Mouse (Mus musculus) lung, adult 18-20 months (tissue): ENCODE data around the gene Samd4.

Source experiments
- DNase-seq, 2 experiments: peaks; one replicate each; pipeline ENCODE4 v3.0.0; 2022; ENCODE audit warnings: mixed read lengths in 2 of 2

The Samd4 gene

DNA sequence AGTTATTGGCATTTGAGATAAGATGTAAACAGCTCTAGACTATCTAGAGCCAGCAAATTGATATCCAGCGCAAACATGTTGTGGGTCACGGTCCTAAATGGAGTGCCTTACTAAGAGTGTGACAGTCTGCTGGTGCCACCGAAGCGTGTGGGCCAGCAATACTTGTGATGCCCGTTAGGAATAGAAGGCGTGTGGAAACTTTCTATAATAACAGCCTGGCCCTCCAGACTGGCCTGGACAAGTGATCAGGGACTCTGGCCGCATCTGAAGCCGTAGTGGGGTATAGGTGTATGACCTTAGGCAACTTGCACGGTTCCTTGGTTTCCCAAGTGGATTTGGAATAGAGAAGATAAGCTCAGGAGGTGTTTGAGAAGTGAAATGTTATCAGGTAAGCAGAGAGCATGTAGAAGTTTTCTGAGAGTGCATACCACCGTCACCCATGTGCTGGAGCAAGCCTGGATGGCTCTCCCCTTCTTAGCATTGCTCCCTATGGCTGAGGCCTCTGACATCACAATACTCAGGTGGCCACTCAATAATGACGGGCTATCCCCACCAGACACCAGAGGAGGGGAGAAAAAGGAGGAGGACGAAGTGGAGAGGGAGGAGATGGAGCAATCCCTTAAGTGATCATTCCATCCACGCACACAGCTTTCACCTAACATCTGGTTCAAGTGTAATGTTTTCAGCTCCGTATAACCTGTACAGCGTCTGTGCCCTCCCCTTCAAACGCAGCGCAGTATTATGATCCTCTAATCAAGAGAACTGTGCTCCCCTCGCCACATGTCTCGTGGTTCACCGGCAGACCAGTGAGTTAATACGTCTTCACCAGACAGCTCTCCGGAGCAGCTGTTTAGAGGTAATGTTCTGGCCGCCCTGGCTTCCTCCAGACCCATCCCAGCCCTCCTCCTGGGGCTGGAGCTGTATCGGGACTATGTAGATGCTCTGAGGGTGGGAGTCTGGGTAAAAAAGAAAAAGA is 118.4 kb downstream of the Samd4 start:
- no peak for DNase-seq

DNA sequence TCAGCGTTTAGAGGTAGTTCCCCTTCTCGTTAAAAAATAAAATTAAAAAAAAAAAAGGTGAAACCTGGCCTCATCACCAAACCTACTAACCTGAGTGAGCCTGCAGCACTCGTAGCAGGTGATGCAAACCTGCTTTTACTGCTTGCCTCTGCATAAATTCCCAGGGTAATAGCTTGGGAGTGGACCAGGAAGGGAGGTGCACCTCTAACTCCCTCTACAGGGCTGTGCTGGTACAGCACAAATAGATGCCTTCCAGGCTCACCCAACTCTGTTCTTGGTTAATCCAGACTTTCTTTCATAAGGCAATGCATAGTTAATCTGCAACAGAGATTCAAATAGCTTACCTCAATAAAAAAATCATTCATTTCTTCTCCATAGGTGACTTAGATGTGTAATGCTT is 121.5 kb downstream of the Samd4 start:
- peak; percentile 33 to 54 for DNase-seq

DNA sequence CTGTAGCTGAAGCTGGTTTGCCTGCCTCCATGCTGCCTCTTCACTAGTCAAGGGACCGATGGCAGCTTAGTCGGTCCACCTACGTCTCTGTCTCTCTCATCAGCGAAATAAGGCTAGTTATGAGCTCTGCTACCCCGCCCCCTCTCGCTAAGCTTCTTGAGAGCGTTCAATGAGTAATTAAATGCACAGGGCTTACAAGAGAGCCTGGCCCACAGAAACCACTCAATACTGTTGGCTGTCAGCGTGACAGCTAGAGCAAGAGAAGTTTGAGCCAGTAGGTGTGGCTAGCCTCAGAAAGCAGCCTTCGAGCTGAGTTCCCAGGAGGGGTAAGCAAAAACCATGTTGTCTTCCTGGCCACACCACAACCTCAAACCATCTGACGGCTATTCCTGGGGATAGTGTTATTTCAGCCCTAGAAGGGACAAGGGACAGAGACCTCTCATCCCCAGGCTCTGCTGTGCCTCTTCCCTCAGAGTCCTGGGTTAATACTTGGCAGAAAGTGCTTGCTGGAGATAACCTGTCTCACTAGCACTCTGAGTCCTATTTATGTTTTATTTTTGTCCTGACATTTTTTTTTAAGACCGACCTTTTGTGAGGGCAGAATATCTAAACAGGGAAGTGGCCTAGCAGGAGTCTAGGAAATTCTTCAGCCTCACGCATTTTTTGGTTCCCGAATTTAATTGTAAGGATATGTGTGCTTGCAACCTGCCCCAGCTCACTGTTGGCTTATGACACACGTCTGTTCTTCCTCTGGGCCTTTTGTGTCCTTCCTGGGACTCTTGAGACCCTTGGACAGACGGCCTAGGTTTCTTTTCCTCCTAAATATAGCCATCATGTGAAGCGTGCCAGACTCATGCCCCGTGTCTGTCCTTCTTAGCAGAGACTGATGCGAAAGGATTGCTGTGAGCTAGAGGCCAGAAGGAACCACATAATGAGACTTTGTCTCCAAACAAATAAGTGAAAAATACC is 128.8 kb downstream of the Samd4 start:
- peak; percentile 49 to 63 for DNase-seq

DNA sequence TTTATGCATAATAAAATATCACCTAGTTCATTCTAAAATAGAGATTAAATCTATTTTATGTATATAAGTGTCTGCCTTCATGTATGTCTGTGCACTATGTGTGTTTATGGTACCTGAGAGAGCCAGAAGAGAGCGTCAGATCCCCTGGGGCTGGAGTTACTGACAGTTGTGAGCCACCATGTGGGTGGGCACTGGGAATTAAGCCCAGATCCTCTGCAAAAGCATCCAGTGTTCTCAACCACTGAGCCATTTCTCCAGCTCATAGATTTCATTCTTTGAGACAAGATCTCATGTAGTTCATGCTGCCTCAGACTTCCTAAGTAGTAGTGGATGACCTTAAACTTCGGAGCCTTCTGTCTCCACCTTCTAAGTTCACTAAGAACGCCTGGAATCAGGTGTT is 133.0 kb downstream of the Samd4 start:
- no peak for DNase-seq

DNA sequence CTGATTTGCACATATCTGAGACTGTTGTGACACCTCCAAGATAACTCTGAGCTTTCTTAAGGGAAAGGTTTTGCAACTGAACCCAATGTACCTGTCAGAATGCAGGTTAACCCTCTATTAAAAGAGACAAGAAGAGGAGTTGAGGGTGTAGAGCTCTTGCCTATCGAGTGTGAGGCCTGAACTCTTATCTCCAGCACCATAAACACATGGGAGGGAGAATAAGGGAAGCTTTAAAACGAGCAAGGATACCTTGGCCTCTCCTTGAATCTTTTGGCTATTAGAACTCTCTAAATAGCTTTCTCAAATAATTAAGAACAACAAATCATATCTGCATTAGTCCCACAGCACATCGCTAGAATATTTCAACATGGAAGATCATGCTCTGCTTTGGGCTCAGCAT is 135.0 kb downstream of the Samd4 start:
- DNase-seq, result no peak

DNA sequence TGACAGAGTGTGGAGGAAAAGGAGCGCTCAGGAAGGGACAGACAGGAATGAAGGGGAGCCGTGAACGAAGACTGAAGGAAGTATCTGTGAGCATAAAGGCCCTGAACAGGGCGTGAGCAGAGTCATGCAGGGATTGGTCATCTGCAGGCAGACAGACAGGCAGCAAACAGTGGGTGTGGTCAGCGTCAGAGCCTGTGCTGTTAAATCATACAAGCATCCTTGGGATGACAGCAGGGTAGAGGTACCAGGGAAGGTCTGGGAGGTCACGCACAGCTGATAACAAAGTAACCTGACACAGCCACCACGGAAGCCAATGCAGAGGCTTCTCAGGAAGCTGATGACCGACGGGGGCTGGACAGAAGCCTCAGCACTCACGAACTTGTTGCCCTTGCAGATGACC is 138.2 kb downstream of the Samd4 start:
- no peak for DNase-seq

DNA sequence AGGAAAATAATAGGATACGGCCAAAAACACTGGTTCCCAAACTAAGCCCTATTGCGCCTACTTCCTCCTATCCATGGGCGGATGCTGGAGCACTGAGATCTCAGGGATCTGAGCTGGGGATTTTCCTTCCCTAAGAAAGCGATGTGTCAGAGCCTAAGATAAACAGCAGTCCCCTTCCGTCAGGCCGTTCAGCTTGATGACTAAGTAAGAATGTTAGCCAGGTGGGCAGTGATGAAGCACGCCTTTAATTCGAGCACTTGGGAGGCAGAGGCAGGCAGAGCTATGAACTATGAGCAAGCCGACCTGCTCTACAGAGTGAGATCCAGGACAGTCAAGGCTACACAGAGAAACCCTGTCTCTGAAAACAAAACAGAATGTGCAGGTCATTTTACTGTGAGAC is 140.9 kb downstream of the Samd4 start:
- DNase-seq, result no peak

DNA sequence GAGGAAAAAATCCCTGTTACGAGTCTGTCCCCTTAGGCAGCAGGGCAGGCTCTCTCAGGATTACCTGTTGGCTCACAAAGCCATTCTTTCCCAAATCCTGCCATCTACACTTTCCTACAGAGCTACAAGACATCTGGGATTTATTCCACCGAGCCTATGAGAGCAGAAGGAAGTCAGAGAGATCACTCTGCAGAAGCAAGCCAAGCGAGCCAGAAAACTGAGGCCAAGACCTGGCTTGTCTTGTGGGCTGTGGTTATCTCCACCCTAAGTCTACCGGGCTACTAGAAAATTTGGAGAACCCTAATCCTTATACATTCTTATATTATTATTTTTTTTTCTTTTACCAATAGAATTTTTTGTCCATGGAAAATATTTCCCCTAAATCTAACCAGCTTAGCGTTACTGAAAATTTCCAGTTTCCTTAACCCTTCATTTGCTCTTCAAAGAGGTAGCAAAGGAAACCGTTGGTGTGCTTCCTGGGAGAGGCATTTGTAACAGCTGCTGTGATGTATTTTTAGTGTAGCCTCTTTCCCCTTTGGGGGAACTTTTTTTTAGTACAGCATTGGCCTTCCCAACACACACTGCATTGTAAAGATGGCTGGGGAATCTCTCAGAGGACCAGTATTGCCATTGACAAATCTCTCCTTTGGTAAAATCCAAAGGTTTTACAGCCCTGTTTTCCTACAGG is 144.9 kb downstream of the Samd4 start:
- DNase-seq, result no peak

DNA sequence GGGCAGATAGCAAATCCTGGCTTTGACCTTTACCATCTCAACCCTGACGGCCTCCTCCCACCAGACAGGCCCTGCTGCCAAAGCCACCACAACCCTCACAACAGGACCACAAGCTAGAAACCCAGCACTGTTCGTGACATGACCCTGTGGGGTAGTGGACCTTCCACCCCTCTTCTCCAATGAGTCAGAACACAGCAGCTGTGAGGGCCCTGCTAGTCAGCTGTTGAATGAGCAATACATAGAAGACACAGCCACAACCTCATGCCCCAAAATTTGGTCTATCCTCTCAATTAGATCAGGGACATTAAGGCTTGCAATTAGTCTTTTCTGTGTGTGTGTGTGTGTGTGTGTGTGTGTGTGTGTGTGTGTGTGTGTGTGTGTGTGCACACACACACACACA is 148.9 kb downstream of the Samd4 start:
- DNase-seq, result no peak

DNA sequence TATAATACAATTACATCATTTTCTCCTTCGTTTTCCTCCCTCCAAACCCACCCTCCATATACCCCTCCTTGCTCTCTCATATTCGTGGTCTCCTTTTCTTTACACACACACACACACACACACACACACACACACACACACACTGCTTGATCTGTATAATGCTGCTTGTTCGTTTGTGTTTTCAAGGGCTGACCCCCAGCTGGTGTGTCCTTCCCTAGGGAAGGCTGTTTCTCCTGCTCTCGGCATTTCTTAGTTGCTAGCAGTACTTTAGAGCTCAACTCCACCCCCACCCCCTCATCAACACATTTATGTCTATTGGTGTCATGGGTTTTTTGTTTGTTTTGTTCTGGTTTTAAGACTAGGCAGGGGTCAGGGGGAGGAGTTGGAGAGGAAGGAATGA is 149.5 kb downstream of the Samd4 start:
- DNase-seq, result no peak

DNA sequence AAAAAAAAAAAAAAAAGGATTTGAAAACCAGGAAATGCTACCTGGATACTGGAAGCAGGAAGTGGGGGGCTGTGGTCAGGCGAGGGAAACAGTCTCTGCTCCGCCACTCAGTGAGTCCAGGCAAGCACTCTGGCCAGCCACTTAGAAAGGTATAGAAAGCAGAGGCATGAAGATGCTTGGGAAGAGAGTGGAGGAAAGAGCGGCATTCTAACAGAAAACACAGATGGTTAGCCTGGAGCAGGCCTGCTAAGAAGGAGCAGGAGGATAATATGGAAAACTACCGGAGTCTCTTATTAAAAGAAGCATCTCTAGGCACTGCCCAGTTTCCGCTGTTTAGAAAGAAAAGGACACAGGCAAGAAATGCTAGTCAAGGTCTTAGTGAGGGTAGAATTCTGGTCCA is 150.8 kb downstream of the Samd4 start:
- no peak for DNase-seq

DNA sequence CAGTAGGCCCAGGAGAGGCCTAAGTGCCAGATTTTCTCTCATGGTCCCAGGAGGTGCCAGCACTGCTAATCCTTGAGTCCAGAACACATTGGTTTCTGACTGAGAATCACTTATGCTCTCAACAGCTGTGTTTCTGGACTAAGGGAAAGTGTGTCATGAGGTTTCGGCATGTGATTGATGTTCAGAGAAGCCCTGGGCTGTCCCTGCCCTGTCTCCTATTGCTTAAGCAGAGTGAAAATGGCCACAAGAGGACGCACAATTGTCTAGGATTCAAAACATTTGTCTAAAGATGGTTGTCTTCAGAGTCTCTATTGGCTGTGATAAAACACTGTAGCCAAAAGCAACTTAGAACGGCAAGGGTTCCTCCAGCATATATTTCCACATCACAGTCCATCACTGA is 159.0 kb downstream of the Samd4 start:
- DNase-seq, result no peak

DNA sequence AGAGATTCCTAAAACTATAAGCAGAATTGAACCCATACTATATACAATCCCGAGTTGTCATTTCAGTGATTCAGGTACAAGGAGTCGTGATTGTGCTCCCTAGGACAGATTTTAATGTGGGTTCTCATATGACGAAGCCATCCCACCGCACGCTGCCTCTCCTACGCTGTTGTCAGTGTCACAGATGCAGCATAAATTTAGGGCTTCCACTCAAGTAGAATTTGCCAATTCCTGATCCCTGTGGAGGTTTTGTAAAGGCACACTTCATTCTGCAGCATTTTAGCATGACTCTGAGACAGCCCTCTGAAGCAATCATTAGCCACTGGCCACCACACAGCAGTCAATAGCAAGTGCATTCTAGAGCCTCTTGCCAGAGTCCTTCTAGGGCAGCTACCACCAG is 166.4 kb downstream of the Samd4 start:
- no peak for DNase-seq

DNA sequence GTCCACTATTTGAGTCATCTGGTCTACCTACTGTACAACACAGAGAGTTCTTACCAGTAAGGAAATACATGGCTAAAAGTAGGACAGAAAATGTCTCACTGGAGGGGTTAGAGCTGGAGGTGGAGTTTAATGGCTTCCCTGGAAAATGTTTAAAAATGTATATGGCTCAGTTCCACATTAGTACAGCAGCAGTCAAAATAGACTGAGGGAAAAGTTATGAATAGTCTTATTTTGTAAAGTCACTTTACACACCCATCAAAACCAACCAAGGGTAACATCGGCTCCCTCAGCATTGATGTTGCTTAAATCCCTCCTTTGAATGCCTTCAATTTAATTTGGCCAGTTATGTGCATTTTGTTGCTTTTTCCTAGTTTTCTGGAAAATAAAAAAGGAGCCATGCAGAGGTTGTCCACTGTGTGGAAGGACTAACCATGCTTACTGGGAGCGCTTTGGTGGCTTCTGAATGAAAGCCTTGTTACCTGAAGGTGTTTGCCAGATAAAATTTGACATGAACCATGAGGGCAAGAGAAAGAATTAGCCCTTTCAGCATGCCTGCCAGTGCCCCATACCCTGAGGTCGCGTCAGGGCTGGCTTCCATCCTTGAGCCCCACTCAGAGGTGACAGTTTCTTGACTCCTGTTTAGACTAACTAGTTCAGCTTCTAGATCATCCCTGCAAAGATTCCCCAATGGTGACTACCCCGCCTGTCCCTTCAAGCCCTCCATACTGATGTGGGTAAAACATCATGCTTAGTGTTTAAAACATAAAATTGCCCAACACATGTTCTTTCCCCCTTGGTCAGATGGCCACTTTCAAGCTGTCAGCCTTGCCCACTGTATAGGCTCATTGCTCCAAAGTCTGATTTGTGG is 169.3 kb downstream of the Samd4 start:
- DNase-seq, result no peak

DNA sequence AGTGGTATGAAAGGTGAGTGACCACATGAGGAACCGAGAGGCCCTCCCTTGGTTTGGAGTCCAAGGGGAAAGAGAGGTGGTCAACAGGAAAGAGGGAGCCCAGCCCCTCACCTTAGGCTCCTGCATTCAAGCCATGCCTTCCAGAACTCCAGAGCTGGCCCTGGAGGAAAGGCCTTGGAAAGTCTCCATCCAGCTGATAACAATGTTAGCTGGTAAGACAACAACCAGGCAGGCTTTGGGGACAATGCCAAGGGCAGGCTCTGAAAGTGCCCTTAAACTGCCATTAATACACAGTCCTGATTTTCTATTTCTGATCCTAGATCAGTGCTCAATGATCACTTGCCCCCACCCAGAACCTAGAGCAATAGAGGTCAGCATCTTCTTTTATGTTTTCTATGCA is 170.4 kb downstream of the Samd4 start:
- no peak for DNase-seq

DNA sequence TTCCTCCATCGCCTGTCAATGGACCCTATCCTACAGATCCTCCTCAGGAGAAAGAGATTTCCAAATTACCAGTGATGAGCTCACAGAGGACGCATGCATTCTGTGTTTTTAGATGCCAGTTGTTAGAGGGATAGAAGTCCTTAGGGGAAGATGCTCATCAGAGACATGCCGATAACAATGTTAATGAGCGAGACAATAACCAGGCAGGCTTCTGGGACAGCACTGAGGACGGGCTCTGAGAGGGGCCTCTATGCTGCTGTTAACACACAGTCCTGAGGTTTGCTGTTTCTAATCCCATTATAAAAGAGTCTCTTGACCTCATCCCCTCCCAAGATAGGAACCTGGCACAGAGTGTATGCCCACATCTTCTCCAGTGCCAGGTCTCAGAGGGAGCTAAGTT is 171.2 kb downstream of the Samd4 start:
- no peak for DNase-seq

DNA sequence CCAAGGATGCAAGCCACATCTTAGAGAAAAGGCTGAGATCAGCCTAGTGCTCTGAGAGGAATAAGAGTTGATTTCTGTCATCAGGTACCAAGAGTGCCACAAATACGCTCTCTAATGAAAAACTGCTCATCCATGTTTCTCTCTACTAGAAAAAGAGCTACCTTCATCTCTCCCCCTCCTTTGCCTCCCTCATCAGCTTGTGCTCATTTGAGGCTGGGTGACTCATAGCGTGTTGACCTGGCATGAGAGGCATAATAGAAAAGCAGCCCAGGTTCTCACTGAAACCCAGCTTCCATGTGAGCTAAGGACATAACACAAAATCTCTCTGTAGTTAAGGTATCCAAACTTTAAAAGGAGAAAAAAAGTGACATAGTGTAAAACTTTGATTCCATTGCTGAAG is 176.3 kb downstream of the Samd4 start:
- no peak for DNase-seq

DNA sequence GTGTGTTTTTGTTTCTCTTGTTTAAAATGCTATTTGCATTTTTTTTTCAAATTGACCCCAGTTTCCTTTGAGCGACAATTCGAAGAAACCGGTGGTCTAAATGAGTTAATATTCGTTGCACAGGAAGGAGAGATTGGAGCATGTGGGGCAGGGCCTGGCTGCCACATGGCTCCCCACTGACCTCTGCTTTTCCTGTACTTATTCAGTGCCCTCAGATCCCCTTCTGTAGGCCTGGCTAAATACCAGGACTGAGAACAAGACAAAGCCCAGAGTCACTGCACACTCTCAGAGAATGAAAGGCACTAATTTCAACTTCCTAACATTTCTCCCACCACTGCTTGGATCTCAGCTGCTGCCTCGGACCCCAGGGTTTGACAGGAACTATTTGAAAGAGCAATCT is 182.4 kb downstream of the Samd4 start:
- DNase-seq, result no peak

DNA sequence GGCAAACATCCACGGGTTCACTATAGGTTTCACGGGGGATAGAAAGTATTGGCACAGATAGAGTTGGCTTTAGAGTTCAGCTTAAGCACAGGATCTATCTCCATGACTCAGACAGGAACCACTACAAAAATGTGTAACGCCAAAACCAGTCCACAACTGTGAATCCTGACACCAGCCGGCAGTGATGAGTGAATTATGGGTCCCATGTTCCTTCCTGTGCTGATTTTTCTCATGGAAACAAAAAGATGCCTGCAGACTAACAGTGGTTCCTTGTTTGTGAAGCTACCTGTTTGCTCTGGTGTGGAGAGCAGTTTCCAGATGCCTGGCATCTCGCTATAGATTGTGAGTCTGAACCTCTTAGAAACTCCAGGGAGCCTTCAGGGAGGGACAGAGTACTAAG is 184.2 kb downstream of the Samd4 start:
- no peak for DNase-seq

DNA sequence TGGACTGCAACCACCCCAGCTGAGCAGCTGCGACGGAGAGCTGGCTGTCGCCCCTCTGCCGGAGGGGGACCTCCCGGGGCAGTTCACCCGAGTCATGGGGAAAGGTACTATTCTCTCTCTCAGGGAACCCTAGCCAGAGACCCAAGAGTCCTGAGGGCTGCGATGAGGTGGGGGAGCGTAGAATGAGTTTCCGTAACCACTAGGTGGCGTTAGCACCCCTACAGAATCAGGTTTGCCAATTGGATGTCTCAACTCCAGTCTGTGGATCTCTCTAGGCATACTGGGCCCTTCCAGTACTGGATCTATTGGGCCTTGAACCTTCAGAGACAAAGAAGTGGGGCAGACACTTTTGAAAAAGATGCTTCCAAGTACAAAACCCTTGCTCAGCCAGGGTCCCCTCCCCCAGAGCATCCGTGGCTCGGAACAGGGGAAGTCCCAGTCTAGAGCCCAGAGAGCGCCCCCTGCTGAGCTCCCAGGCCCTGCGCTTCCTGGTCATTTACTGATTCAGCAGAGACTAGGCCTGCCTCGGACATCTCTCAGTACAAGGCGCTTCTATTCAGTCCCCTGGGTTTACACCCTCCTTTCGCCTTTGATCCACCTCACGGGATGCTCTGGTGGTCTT is 191.5 kb downstream of the Samd4 start:
- DNase-seq, result peak in 1 of 2 experiments; percentile 34

DNA sequence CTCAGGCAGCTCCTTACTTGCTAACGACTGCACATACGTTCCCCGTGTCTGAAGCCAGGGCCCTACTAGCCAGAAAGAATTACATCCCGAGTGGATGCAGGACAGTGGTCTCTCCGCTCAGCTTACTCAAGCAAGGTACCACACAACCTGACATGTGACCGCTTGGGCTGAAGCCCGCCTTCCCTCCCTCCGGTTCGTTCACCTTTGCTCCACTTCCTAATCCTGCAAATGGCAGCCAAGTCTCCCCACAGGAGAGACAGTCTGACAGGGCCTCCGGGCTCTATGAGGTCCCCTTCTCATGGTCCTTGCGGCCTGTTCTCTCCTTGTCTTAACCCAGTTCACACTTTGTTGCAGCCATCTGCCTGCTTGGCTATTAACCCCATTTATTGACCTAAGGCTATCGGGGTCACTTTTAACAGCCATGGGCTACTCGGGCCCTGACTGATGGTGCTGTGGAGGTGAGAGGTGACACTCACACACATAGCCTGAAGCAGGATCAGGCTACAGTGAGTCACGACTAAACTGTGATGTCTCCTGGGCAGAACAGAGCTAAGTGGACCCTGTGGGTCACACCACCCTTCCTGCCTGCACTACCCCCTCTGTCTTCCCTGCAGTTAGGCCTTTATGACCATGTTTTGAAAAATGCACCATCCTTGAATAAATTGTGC is 192.5 kb downstream of the Samd4 start:
- DNase-seq, result no peak
